Mouse (Mus musculus) MEL (cell line): ENCODE results near the gene Kcnrg. TPM values are rescaled to one million over a fixed set of nuclear protein-coding genes. Genes with fewer than 3 reads are reported as not detected.

Experiments
- DNase-seq: peaks from one replicate; pipeline ENCODE4 v3.0.0; 2011; ENCODE audit warnings: low read depth, low spot score
- H3K27ac ChIP-seq: 2 replicates; pipeline ENCODE4 v1.5.1; 2012; ENCODE audit warnings: low read depth, mild to moderate bottlenecking, control low read depth, low read length, moderate library complexity; ENCODE audit not compliant: control insufficient read depth
- H3K27me3 ChIP-seq, 2 experiments: fragments of 150-350 bp in 1 of 2; sonication (generic) in 1 of 2; 2 replicates each; pipeline ENCODE4 v1.6.1; 2012; ENCODE audit warnings: low read length in 2 of 2, mild to moderate bottlenecking in 2 of 2, improper control_type of control experiment in 1 of 2, moderate library complexity in 1 of 2; ENCODE audit not compliant: insufficient read depth in 2 of 2, control insufficient read depth in 1 of 2
- H3K36me3 ChIP-seq, 2 experiments: 2 replicates each; pipeline ENCODE4 v1.6.1; 2012 to 2014; ENCODE audit warnings: low read length in 2 of 2, improper control_type of control experiment in 1 of 2, inconsistent platforms in 1 of 2, mild to moderate bottlenecking in 1 of 2; ENCODE audit not compliant: insufficient read depth in 2 of 2, control insufficient read depth in 1 of 2
- H3K4me1 ChIP-seq, 2 experiments: fragments of 150-350 bp in 1 of 2; sonication (generic) in 1 of 2; 2 replicates each; pipeline ENCODE4 v1.6.1; 2012; ENCODE audit warnings: low read length in 2 of 2, improper control_type of control experiment in 1 of 2, mild to moderate bottlenecking in 1 of 2; ENCODE audit not compliant: insufficient read depth in 2 of 2, control insufficient read depth in 1 of 2
- H3K4me3 ChIP-seq, 2 experiments: fragments of 150-350 bp in 1 of 2; sonication (generic) in 1 of 2; 2 replicates each; pipeline ENCODE4 v1.5.1; 2012; ENCODE audit warnings: low read depth in 2 of 2, low read length in 2 of 2, mild to moderate bottlenecking in 2 of 2, moderate library complexity in 2 of 2, control low read depth in 1 of 2, improper control_type of control experiment in 1 of 2; ENCODE audit not compliant: control insufficient read depth in 1 of 2, insufficient read depth in 1 of 2
- H3K79me2 ChIP-seq: 2 replicates; pipeline ENCODE4 v1.6.1; 2012; ENCODE audit warnings: mild to moderate bottlenecking, low read length, moderate library complexity; ENCODE audit not compliant: control insufficient read depth, poor library complexity, insufficient read depth
- H3K9ac ChIP-seq: 2 replicates; pipeline ENCODE4 v1.6.1; 2012; ENCODE audit warnings: low read depth, mild to moderate bottlenecking, control low read depth, low read length, moderate library complexity; ENCODE audit not compliant: control insufficient read depth, poor library complexity, severe bottlenecking
- H3K9me3 ChIP-seq: fragments of 150-350 bp; sonication (generic); replicated peaks from 2 replicates; pipeline ENCODE4 v1.6.1; 2012; ENCODE audit warnings: mild to moderate bottlenecking, low read length, improper control_type of control experiment, moderate library complexity; ENCODE audit not compliant: insufficient read depth
- BHLHE40 ChIP-seq: IDR thresholded peaks from 2 replicates; pipeline ENCODE4 v1.6.1; 2012; ENCODE audit warnings: low read depth, mild to moderate bottlenecking, inconsistent platforms, low read length, improper control_type of control experiment, borderline replicate concordance
- CHD2 ChIP-seq: IDR thresholded peaks from 2 replicates; pipeline ENCODE4 v1.6.1; 2011; ENCODE audit warnings: low read length, improper control_type of control experiment
- E2F4 ChIP-seq: IDR thresholded peaks from 2 replicates; pipeline ENCODE4 v1.6.1; 2011; ENCODE audit warnings: low read depth, low read length, improper control_type of control experiment, borderline replicate concordance
- ELF1 ChIP-seq: IDR thresholded peaks from 2 replicates; pipeline ENCODE4 v1.6.1; 2014; ENCODE audit warnings: low read depth, mild to moderate bottlenecking, inconsistent platforms, low read length, improper control_type of control experiment, moderate library complexity
- EP300 ChIP-seq, 2 experiments: IDR thresholded peaks; 2 replicates each; pipeline ENCODE4 v1.6.1; 2011; ENCODE audit warnings: improper control_type of control experiment in 2 of 2, low read length in 2 of 2, low read depth in 1 of 2, mild to moderate bottlenecking in 1 of 2
- ETS1 ChIP-seq: IDR thresholded peaks from 2 replicates; pipeline ENCODE4 v1.6.1; 2012; ENCODE audit warnings: low read depth, mild to moderate bottlenecking, inconsistent platforms, low read length, improper control_type of control experiment, moderate library complexity
- GATA1 ChIP-seq: IDR thresholded peaks from 2 replicates; pipeline ENCODE4 v1.6.1; 2011; ENCODE audit warnings: low read depth, low read length, improper control_type of control experiment
- JUND ChIP-seq: IDR thresholded peaks from 2 replicates; pipeline ENCODE4 v1.6.1; 2011; ENCODE audit warnings: low read depth, mild to moderate bottlenecking, improper control_type of control experiment, low read length
- KAT2A ChIP-seq: conservative IDR thresholded peaks from 2 replicates; pipeline ENCODE4 v1.6.1; 2012; ENCODE audit warnings: low read depth, low read length, improper control_type of control experiment, inconsistent platforms
- MAFK ChIP-seq: IDR thresholded peaks from 2 replicates; pipeline ENCODE4 v1.6.1; 2011; ENCODE audit warnings: low read depth, mild to moderate bottlenecking, low read length, improper control_type of control experiment, borderline replicate concordance
- MEF2A ChIP-seq: IDR thresholded peaks from 2 replicates; pipeline ENCODE4 v1.6.1; 2014; ENCODE audit warnings: low read depth, mild to moderate bottlenecking, inconsistent platforms, low read length, improper control_type of control experiment; ENCODE audit not compliant: poor library complexity, insufficient replicate concordance, severe bottlenecking; ENCODE audit errors: extremely low read depth
- MXI1 ChIP-seq: IDR thresholded peaks from 2 replicates; pipeline ENCODE4 v1.6.1; 2011; ENCODE audit warnings: mild to moderate bottlenecking, low read depth, low read length, improper control_type of control experiment
- MYB ChIP-seq: IDR thresholded peaks from 2 replicates; pipeline ENCODE4 v1.6.1; 2011; ENCODE audit warnings: mild to moderate bottlenecking, low read depth, low read length, improper control_type of control experiment
- MYC ChIP-seq: IDR thresholded peaks from 2 replicates; pipeline ENCODE4 v1.6.1; 2011; ENCODE audit warnings: low read depth, mild to moderate bottlenecking, low read length, improper control_type of control experiment, moderate library complexity
- NELFE ChIP-seq: IDR thresholded peaks from 2 replicates; pipeline ENCODE4 v1.6.1; 2011; ENCODE audit warnings: low read depth, low read length, improper control_type of control experiment
- NRF1 ChIP-seq: IDR thresholded peaks from 2 replicates; pipeline ENCODE4 v1.6.1; 2014; ENCODE audit warnings: low read depth, mild to moderate bottlenecking, inconsistent platforms, low read length, improper control_type of control experiment, moderate library complexity; ENCODE audit not compliant: poor library complexity, insufficient read depth, severe bottlenecking
- POLR2A ChIP-seq, 2 experiments: IDR thresholded peaks; 2 replicates each; pipeline ENCODE4 v1.6.1; 2011 to 2012; ENCODE audit warnings: low read length in 2 of 2, mild to moderate bottlenecking in 2 of 2, control low read depth in 1 of 2, improper control_type of control experiment in 1 of 2, low read depth in 1 of 2, moderate library complexity in 1 of 2; ENCODE audit not compliant: control insufficient read depth in 1 of 2, insufficient read depth in 1 of 2, poor library complexity in 1 of 2
- POLR2AphosphoS2 ChIP-seq: IDR thresholded peaks from 2 replicates; pipeline ENCODE4 v1.6.1; 2011; ENCODE audit warnings: low read length, improper control_type of control experiment
- POLR2AphosphoS5 ChIP-seq: IDR thresholded peaks from 2 replicates; pipeline ENCODE4 v1.6.1; 2012; ENCODE audit warnings: low read depth, borderline replicate concordance, mild to moderate bottlenecking, inconsistent platforms, low read length, moderate library complexity, mixed read lengths
- RAD21 ChIP-seq: IDR thresholded peaks from 2 replicates; pipeline ENCODE4 v1.6.1; 2011; ENCODE audit warnings: mild to moderate bottlenecking, low read depth, low read length, improper control_type of control experiment
- SIN3A ChIP-seq: IDR thresholded peaks from 2 replicates; pipeline ENCODE4 v1.6.1; 2012; ENCODE audit warnings: low read length, improper control_type of control experiment, inconsistent platforms
- SMC3 ChIP-seq: IDR thresholded peaks from 2 replicates; pipeline ENCODE4 v1.6.1; 2011; ENCODE audit warnings: low read depth, low read length, improper control_type of control experiment
- TCF12 ChIP-seq: IDR thresholded peaks from 2 replicates; pipeline ENCODE4 v1.6.1; 2014; ENCODE audit warnings: low read depth, mild to moderate bottlenecking, inconsistent platforms, low read length, improper control_type of control experiment, moderate library complexity
- UBTF ChIP-seq: IDR thresholded peaks from 2 replicates; pipeline ENCODE4 v1.6.1; 2012; ENCODE audit warnings: low read depth, mild to moderate bottlenecking, inconsistent platforms, low read length, improper control_type of control experiment, moderate library complexity, borderline replicate concordance; ENCODE audit not compliant: insufficient read depth
- USF1 ChIP-seq: IDR thresholded peaks from 2 replicates; pipeline ENCODE4 v1.6.1; 2014; ENCODE audit warnings: low read depth, mild to moderate bottlenecking, inconsistent platforms, low read length, improper control_type of control experiment, moderate library complexity
- ZKSCAN1 ChIP-seq: IDR thresholded peaks from 2 replicates; pipeline ENCODE4 v1.6.1; 2012; ENCODE audit warnings: low read depth, mild to moderate bottlenecking, inconsistent platforms, low read length, improper control_type of control experiment, moderate library complexity
- ZNF384 ChIP-seq: IDR thresholded peaks from 2 replicates; pipeline ENCODE4 v1.6.1; 2012; ENCODE audit warnings: low read depth, mild to moderate bottlenecking, inconsistent platforms, low read length, improper control_type of control experiment
- polyA plus RNA-seq, 2 experiments: library from polyadenylated mRNA; stranded (reverse) in 1 of 2; unstranded in 1 of 2; fragments of >175 nt in 1 of 2; fragments of >200 nt in 1 of 2; gene quantifications; 2 replicates each; pipeline versions ENCODE4 v1.2.1 to v1.2.4; 2012; ENCODE audit warnings: low replicate concordance in 2 of 2, low read depth in 1 of 2; ENCODE audit not compliant: insufficient read length in 2 of 2, insufficient read depth in 1 of 2, missing spikeins in 1 of 2
- total RNA-seq: library from RNA; depleted of rRNA; stranded (reverse); fragments of 300-350 nt; gene quantifications from 2 replicates; pipeline ENCODE4 v1.2.3, GENCODE M21; 2012

Gene Kcnrg
- total and polyA plus RNA-seq, 3 experiments, result 0.04 to 0.15 TPM; not detected in 1

- peak; percentile 25; the same call in 1 of the 2 replicates for TF ChIP-seq POLR2AphosphoS2
- no peak for TF ChIP-seq CHD2
- TF ChIP-seq JUND, result no peak
- no peak for TF ChIP-seq KAT2A
- 0 out of 4 replicates have a peak, but pooled peaks have one; percentile 4 to 12 for TF ChIP-seq EP300 (IDR thresholded peaks at IDR 0.05; ENCODE audit: low read depth in 1 of 2, low read length in 2 of 2)
- TF ChIP-seq MAFK, result no peak
- TF ChIP-seq E2F4, result no peak
- TF ChIP-seq USF1, result 0 out of 2 replicates have a peak, but pooled peaks have one; percentile 23
- no peak for TF ChIP-seq BHLHE40
- TF ChIP-seq NELFE, result peak; percentile 78
- peak; percentile 95 for TF ChIP-seq NRF1
- no peak for TF ChIP-seq MYB
- TF ChIP-seq ZKSCAN1, result no peak
- no peak for TF ChIP-seq ZNF384
- TF ChIP-seq RAD21, result no peak
- peak; percentile 53; the same call in 1 of the 2 replicates for TF ChIP-seq TCF12
- no peak for TF ChIP-seq SIN3A
- TF ChIP-seq, all 39 proteins: peak for 9
Measured at GRCm38 (mm10) chr14:61599057-61599806, 8.0 kb upstream of the Kcnrg start (continued).

DNA sequence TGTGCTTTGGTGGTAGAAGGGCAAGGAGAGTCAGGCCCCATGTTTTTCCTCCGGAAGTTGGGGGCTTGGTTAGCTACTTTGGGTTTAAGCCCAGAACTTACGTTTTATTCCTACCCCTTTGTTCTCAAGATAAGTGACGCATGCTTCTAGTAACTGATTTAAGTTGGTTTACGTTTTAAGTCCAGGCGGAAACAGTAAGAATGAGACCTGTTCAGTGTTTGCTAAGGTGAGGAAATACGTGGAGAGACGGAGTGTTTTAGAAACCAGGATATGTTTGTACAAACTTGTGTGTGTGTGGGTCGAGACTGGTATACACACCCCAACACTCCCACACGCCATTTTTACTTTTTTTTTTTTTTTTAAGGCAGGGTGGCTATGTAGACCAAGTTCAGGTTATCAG lies 5.9 kb upstream of the Kcnrg start:
- H3K36me3 ChIP-seq, result peaks cover 0 to 8% of the 10 kb centered on the region in 2 experiments; a peak in 2 of 4 replicates
- H3K79me2 ChIP-seq, result peaks cover 1% of the 10 kb centered on the region; the same call in 1 of the 2 replicates
- peaks cover 0 to 10% of the 10 kb centered on the region in 2 experiments; a peak in 3 of 4 replicates for H3K4me1 ChIP-seq
- TF ChIP-seq POLR2AphosphoS5 (no peak), GATA1 (no peak), JUND (no peak), MXI1 (no peak), SMC3 (no peak), KAT2A (no peak), ZNF384 (no peak), MEF2A (no peak), MYC (no peak), USF1 (no peak), ETS1 (no peak), NRF1 (no peak), ELF1 (no peak), BHLHE40 (no peak), MYB (no peak), EP300 (IDR thresholded peaks at IDR 0.05; ENCODE audit: low read depth in 1 of 2, low read length in 2 of 2) (no peak), POLR2A (IDR thresholded peaks at IDR 0.05; ENCODE audit: control insufficient read depth in 1 of 2, insufficient read depth in 1 of 2, low read depth in 1 of 2, low read length in 2 of 2, poor library complexity in 1 of 2) (no peak), UBTF (no peak)
- TF ChIP-seq, all 39 proteins: peak for 0
- DNase-seq, result no peak
- Histone ChIP-seq H3K9me3 (no peaks in the 10 kb centered on the region), H3K27ac (no peak overlapping the region), H3K4me3 (no peak overlapping the region), H3K9ac (no peak overlapping the region), H3K27me3 (no peaks in the 10 kb centered on the region)
